ENCODE assay signal across 10 mouse cellular contexts in the genomic region with DNA sequence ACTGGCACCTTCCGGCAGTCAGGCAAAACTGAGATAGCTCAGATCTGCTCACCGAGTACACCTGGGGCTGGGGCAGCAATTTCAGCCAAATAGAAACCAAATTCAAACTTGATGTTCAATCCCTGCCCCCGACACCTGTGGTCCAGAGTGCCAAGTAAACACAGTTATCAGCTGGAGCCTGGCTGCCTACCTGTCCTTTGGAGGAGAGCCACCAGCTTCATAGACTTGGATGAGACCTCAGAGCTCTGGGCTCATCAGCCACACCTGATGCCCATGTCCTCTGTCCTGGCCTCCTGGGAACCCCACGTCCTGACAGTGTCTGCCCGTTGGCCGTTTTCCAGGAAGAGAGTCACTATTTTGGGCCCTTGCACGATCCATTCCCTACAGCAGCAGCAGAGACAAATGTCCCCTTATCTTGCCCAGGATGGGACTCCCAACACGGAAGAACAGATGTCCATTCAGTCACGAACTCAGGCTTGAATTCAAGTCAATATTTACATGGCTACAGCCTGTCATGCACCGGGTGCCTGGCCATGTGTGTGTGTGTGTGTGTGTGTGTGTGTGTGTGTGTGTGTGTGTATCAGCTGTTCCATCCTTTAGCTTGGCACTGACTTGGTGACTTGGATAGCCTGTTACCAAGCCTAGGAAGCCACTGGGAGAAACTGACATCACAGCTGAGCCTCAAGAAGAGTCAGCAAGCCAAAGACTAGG. TPM values are rescaled to one million over a fixed set of nuclear protein-coding genes. Genes with fewer than 3 reads are reported as not detected.
DNase-seq lines count a peak whose midpoint lies in the region; ATAC-seq and TF ChIP-seq lines count a peak whose summit lies in the region.
"Had no signal": no experiment of that assay in that cellular context is flagged by ENCODE, and none has a peak within 500 bp of the region (broad histone marks: within the 10 kb centered on the region; RNA-seq: fewer than 3 reads in every experiment).

No protein-coding gene starts in this region.

- peaks cover 43% of the 10 kb centered on the region for H3K4me1 ChIP-seq in limb, embryonic 12.5 days (replicated peaks)
- H3K4me1 ChIP-seq in limb, embryonic 10.5 days, result peaks cover 18% of the 10 kb centered on the region
- peaks cover 63% of the 10 kb centered on the region for H3K4me1 ChIP-seq in forebrain, embryonic 13.5 days
- peaks cover 11% of the 10 kb centered on the region for H3K4me1 ChIP-seq in hindbrain, embryonic 11.5 days (replicated peaks; ENCODE audit: control insufficient read depth, insufficient read depth, low read length)
- peaks cover 54% of the 10 kb centered on the region for H3K4me1 ChIP-seq in midbrain, embryonic 15.5 days

- no peak overlapping the region for H3K4me2 ChIP-seq in limb, embryonic 12.5 days
- H3K4me2 ChIP-seq in forebrain, embryonic 13.5 days, result no peak overlapping the region
- no peak overlapping the region for H3K4me2 ChIP-seq in hindbrain, embryonic 11.5 days (replicated peaks; ENCODE audit: low read depth, low read length)
- no peak overlapping the region for H3K4me2 ChIP-seq in midbrain, embryonic 15.5 days

- ATAC-seq in limb, embryonic 12.5 days (ENCODE audit: insufficient number of reproducible peaks, insufficient read depth, low FRiP score, low TSS enrichment, low read depth), result no peak
- no peak for ATAC-seq in forebrain, embryonic 13.5 days
- no peak for ATAC-seq in hindbrain, embryonic 11.5 days (ENCODE audit: low FRiP score)
- no peak for ATAC-seq in midbrain, embryonic 15.5 days (replicated peaks)

- H3K9me3 ChIP-seq in limb, embryonic 12.5 days, result no peaks in the 10 kb centered on the region
- H3K9me3 ChIP-seq in limb, embryonic 10.5 days (replicated peaks), result no peaks in the 10 kb centered on the region; the same call in 1 of the 2 replicates
- no peaks in the 10 kb centered on the region for H3K9me3 ChIP-seq in forebrain, embryonic 13.5 days (replicated peaks)
- H3K9me3 ChIP-seq in hindbrain, embryonic 11.5 days (ENCODE audit: control insufficient read depth, low read length), result no peaks in the 10 kb centered on the region
- H3K9me3 ChIP-seq in midbrain, embryonic 15.5 days, result no peaks in the 10 kb centered on the region

- peak overlapping the region; percentile 87 for H3K27ac ChIP-seq in limb, embryonic 12.5 days
- H3K27ac ChIP-seq in limb, embryonic 10.5 days, result no peak overlapping the region
- peak overlapping the region; percentile 87; the same call in 1 of the 2 replicates for H3K27ac ChIP-seq in forebrain, embryonic 13.5 days
- H3K27ac ChIP-seq in hindbrain, embryonic 11.5 days (ENCODE audit: low read depth, low read length), result 0 out of 2 replicates have a peak overlapping the region, but pooled peaks have one; percentile 60
- peak overlapping the region; percentile 76 for H3K27ac ChIP-seq in midbrain, embryonic 15.5 days
- no peak overlapping the region for H3K27ac ChIP-seq in layer of hippocampus, adult 2 months

- no peaks in the 10 kb centered on the region for H3K36me3 ChIP-seq in limb, embryonic 12.5 days
- no peaks in the 10 kb centered on the region for H3K36me3 ChIP-seq in limb, embryonic 10.5 days
- H3K36me3 ChIP-seq in forebrain, embryonic 13.5 days (ENCODE audit: poor library complexity, severe bottlenecking), result peaks cover 6% of the 10 kb centered on the region; the same call in 1 of the 2 replicates
- H3K36me3 ChIP-seq in hindbrain, embryonic 11.5 days (ENCODE audit: control insufficient read depth, insufficient read depth, low read length), result no peaks in the 10 kb centered on the region
- no peaks in the 10 kb centered on the region for H3K36me3 ChIP-seq in midbrain, embryonic 15.5 days (replicated peaks)

- no peak overlapping the region for H3K9ac ChIP-seq in limb, embryonic 12.5 days (replicated peaks)
- H3K9ac ChIP-seq in forebrain, embryonic 13.5 days, result no peak overlapping the region
- no peak overlapping the region for H3K9ac ChIP-seq in hindbrain, embryonic 11.5 days (ENCODE audit: low read depth, low read length)
- no peak overlapping the region for H3K9ac ChIP-seq in midbrain, embryonic 15.5 days

- TF ChIP-seq CTCF in layer of hippocampus, adult 2 months (conservative IDR thresholded peaks at IDR 0.05), result no peak

- 86% methylated on average over 10 of the region's 10 CpGs for WGBS in limb, embryonic 12.5 days
- WGBS in limb, embryonic 10.5 days, result 84% methylated on average over 10 of the region's 10 CpGs
- 74% methylated on average over 10 of the region's 10 CpGs for WGBS in forebrain, embryonic 13.5 days
- 84% methylated on average over 10 of the region's 10 CpGs for WGBS in hindbrain, embryonic 11.5 days
- WGBS in midbrain, embryonic 15.5 days, result 72% methylated on average over 10 of the region's 10 CpGs

- H3K27me3 ChIP-seq in limb, embryonic 12.5 days, result no peaks in the 10 kb centered on the region
- H3K27me3 ChIP-seq in limb, embryonic 10.5 days (ENCODE audit: low read depth, poor library complexity, severe bottlenecking), result 0 out of 2 replicates have a peak, but pooled peaks cover 4% of the 10 kb centered on the region
- no peaks in the 10 kb centered on the region for H3K27me3 ChIP-seq in forebrain, embryonic 13.5 days
- H3K27me3 ChIP-seq in hindbrain, embryonic 11.5 days (ENCODE audit: control insufficient read depth, insufficient read depth, low read length), result no peaks in the 10 kb centered on the region
- no peaks in the 10 kb centered on the region for H3K27me3 ChIP-seq in midbrain, embryonic 15.5 days (replicated peaks)

- no peak overlapping the region for H3K4me3 ChIP-seq in limb, embryonic 12.5 days (replicated peaks)
- H3K4me3 ChIP-seq in limb, embryonic 10.5 days, result no peak overlapping the region
- no peak overlapping the region for H3K4me3 ChIP-seq in forebrain, embryonic 13.5 days
- H3K4me3 ChIP-seq in hindbrain, embryonic 11.5 days (ENCODE audit: low read depth, low read length), result no peak overlapping the region
- no peak overlapping the region for H3K4me3 ChIP-seq in midbrain, embryonic 15.5 days
- H3K4me3 ChIP-seq in layer of hippocampus, adult 2 months, result no peak overlapping the region

- no peak for DNase-seq in limb, embryonic 10.5 days (ENCODE audit: low spot score)
- no peak for DNase-seq in hindbrain, embryonic 11.5 days (ENCODE audit: low spot score)
- no peak for DNase-seq in lung, postnatal 4 days
- DNase-seq in layer of hippocampus, adult 2 months (ENCODE audit: low spot score in 2 of 2), result no peak
- DNase-seq: heart, adult 11 months had no signal

RNA-seq across cellular contexts. Expression of a gene that starts 32.4 kb away (rescaled TPM):
- 3.8 and 5.2 TPM in 2 replicates for polyA plus RNA-seq in limb, embryonic 12.5 days (2016; fragmentation: Nextera tagmentation; extraction: Ambion mirVana)
- polyA plus RNA-seq in limb, embryonic 10.5 days (2016; fragmentation: Nextera tagmentation; extraction: Ambion mirVana), result 0.41 and 1.1 TPM in 2 replicates
- polyA plus RNA-seq in forebrain, embryonic 13.5 days (2015; fragmentation: Nextera tagmentation; extraction: Ambion mirVana), result 23.1 and 27.6 TPM in 2 replicates
- polyA plus RNA-seq in hindbrain, embryonic 11.5 days (2014; fragmentation: Nextera tagmentation; extraction: Ambion mirVana), result 28.6 and 30.7 TPM in 2 replicates
- 61.5 and 68.6 TPM in 2 replicates for polyA plus RNA-seq in midbrain, embryonic 15.5 days (2015; fragmentation: Nextera tagmentation; extraction: Ambion mirVana)
- total RNA-seq in layer of hippocampus, adult 2 months (2021), result 10 to 100 TPM; 23.7 TPM

RNA-seq across cellular contexts. Expression of a gene that starts 45.6 kb away (rescaled TPM):
- polyA plus RNA-seq in limb, embryonic 12.5 days (2016; fragmentation: Nextera tagmentation; extraction: Ambion mirVana), result 3.1 and 3.7 TPM in 2 replicates
- polyA plus RNA-seq in limb, embryonic 10.5 days (2016; fragmentation: Nextera tagmentation; extraction: Ambion mirVana), result not detected in 2 replicates
- 0.33 TPM in 1 of 2 replicates, not detected in the other for polyA plus RNA-seq in forebrain, embryonic 13.5 days (2015; fragmentation: Nextera tagmentation; extraction: Ambion mirVana)
- 0.36 and 0.43 TPM in 2 replicates for polyA plus RNA-seq in hindbrain, embryonic 11.5 days (2014; fragmentation: Nextera tagmentation; extraction: Ambion mirVana)
- 0.22 and 0.23 TPM in 2 replicates for polyA plus RNA-seq in midbrain, embryonic 15.5 days (2015; fragmentation: Nextera tagmentation; extraction: Ambion mirVana)
- total RNA-seq in layer of hippocampus, adult 2 months (2021), result not detected
- total RNA-seq: left cerebral cortex, postnatal 36 days had no signal
- polyA plus RNA-seq: stomach, embryonic 14.5 days had no signal

Comparison
In these comparisons a context has a peak if more than half of its experiments do, and no peak if none do; other contexts are left out.
1. H3K27ac ChIP-seq: peak in limb, embryonic 12.5 days (single experiment), forebrain, embryonic 13.5 days (single experiment), hindbrain, embryonic 11.5 days (single experiment) and midbrain, embryonic 15.5 days (single experiment); none in limb, embryonic 10.5 days (single experiment) and layer of hippocampus, adult 2 months (single experiment).